Mouse (Mus musculus): ENCODE measurements around the gene B230217C12Rik. TPM values are rescaled to one million over a fixed set of nuclear protein-coding genes. Genes with fewer than 3 reads are reported as not detected.

Gene B230217C12Rik
- polyA plus RNA-seq, 1 experiment from 2014 or later, result 3.7 TPM

GRCm38 (mm10) chr11:97813085-97813484, 27.5 kb upstream of the B230217C12Rik start:
- Histone ChIP-seq H3K27ac (ENCODE audit: low read length) (peak overlapping the region; percentile 61), H3K4me2 (ENCODE audit: low read depth, low read length) (no peak overlapping the region), H3K4me3 (replicated peaks; ENCODE audit: low read length) (no peak overlapping the region), H3K9me3 (replicated peaks; ENCODE audit: control insufficient read depth, low read length) (no peaks in the 10 kb centered on the region), H3K9ac (ENCODE audit: low read length) (no peak overlapping the region; the same call in 1 of the 2 replicates), H3K36me3 (ENCODE audit: control insufficient read depth, insufficient read depth, low read length) (no peaks in the 10 kb centered on the region), H3K27me3 (ENCODE audit: control insufficient read depth, insufficient read depth, low read length) (no peaks in the 10 kb centered on the region), H3K4me1 (ENCODE audit: control insufficient read depth, insufficient read depth, low read length) (peaks cover 86% of the 10 kb centered on the region)
- ATAC-seq (ENCODE audit: insufficient read depth, low FRiP score), result peak; percentile 57
- 42% methylated on average over 7 of the region's 7 CpGs for whole genome bisulfite sequencing

GRCm38 (mm10) chr11:97813746-97814515, 26.6 kb upstream of the B230217C12Rik start:
- H3K36me3 ChIP-seq (ENCODE audit: control insufficient read depth, insufficient read depth, low read length), result no peaks in the 10 kb centered on the region
- no peak for ATAC-seq (ENCODE audit: insufficient read depth, low FRiP score)
- H3K4me2 ChIP-seq (ENCODE audit: low read depth, low read length), result no peak overlapping the region
- peaks cover 86% of the 10 kb centered on the region for H3K4me1 ChIP-seq (ENCODE audit: control insufficient read depth, insufficient read depth, low read length)
- H3K9me3 ChIP-seq (replicated peaks; ENCODE audit: control insufficient read depth, low read length), result no peaks in the 10 kb centered on the region
- no peaks in the 10 kb centered on the region for H3K27me3 ChIP-seq (ENCODE audit: control insufficient read depth, insufficient read depth, low read length)
- H3K9ac ChIP-seq (ENCODE audit: low read length), result peak overlapping the region; percentile 32; the same call in 1 of the 2 replicates
- 58% methylated on average over 17 of the region's 17 CpGs for WGBS
- H3K4me3 ChIP-seq (replicated peaks; ENCODE audit: low read length), result no peak overlapping the region
- peak overlapping the region; percentile 61 for H3K27ac ChIP-seq (ENCODE audit: low read length)

- 67% methylated on average over 11 of the region's 11 CpGs for WGBS
- H3K4me1 ChIP-seq (ENCODE audit: control insufficient read depth, insufficient read depth, low read length), result peaks cover 77% of the 10 kb centered on the region
- no peaks in the 10 kb centered on the region for H3K9me3 ChIP-seq (replicated peaks; ENCODE audit: control insufficient read depth, low read length)
- H3K36me3 ChIP-seq (ENCODE audit: control insufficient read depth, insufficient read depth, low read length), result no peaks in the 10 kb centered on the region
- H3K27ac ChIP-seq (ENCODE audit: low read length), result peak overlapping the region; percentile 78
- no peak overlapping the region; the same call in 1 of the 2 replicates for H3K4me2 ChIP-seq (ENCODE audit: low read depth, low read length)
- H3K4me3 ChIP-seq (replicated peaks; ENCODE audit: low read length), result no peak overlapping the region
- H3K27me3 ChIP-seq (ENCODE audit: control insufficient read depth, insufficient read depth, low read length), result no peaks in the 10 kb centered on the region
- no peak for ATAC-seq (ENCODE audit: insufficient read depth, low FRiP score)
- H3K9ac ChIP-seq (ENCODE audit: low read length), result peak overlapping the region; percentile 27; the same call in 1 of the 2 replicates
Measured at GRCm38 (mm10) chr11:97815736-97816135, 24.8 kb upstream of the B230217C12Rik start.

- Histone ChIP-seq H3K4me3 (replicated peaks; ENCODE audit: low read length) (no peak overlapping the region), H3K36me3 (ENCODE audit: control insufficient read depth, insufficient read depth, low read length) (no peaks in the 10 kb centered on the region), H3K9ac (ENCODE audit: low read length) (0 out of 2 replicates have a peak overlapping the region, but pooled peaks have one; percentile 27), H3K4me2 (ENCODE audit: low read depth, low read length) (no peak overlapping the region), H3K27me3 (ENCODE audit: control insufficient read depth, insufficient read depth, low read length) (no peaks in the 10 kb centered on the region), H3K9me3 (replicated peaks; ENCODE audit: control insufficient read depth, low read length) (no peaks in the 10 kb centered on the region), H3K27ac (ENCODE audit: low read length) (peak overlapping the region; percentile 78), H3K4me1 (ENCODE audit: control insufficient read depth, insufficient read depth, low read length) (peaks cover 77% of the 10 kb centered on the region)
- WGBS, result 57% methylated on average over 5 of the region's 5 CpGs
- ATAC-seq (ENCODE audit: insufficient read depth, low FRiP score), result no peak
Measured at GRCm38 (mm10) chr11:97816176-97816575, 24.4 kb upstream of the B230217C12Rik start.

GRCm38 (mm10) chr11:97816916-97817315, 23.7 kb upstream of the B230217C12Rik start:
- peaks cover 76% of the 10 kb centered on the region for H3K4me1 ChIP-seq (ENCODE audit: control insufficient read depth, insufficient read depth, low read length)
- H3K4me2 ChIP-seq (ENCODE audit: low read depth, low read length), result 0 out of 2 replicates have a peak overlapping the region, but pooled peaks have one; percentile 6
- H3K9me3 ChIP-seq (replicated peaks; ENCODE audit: control insufficient read depth, low read length), result no peaks in the 10 kb centered on the region
- ATAC-seq (ENCODE audit: insufficient read depth, low FRiP score), result no peak
- no peaks in the 10 kb centered on the region for H3K36me3 ChIP-seq (ENCODE audit: control insufficient read depth, insufficient read depth, low read length)
- 0 out of 2 replicates have a peak overlapping the region, but pooled peaks have one; percentile 46 for H3K9ac ChIP-seq (ENCODE audit: low read length)
- H3K27me3 ChIP-seq (ENCODE audit: control insufficient read depth, insufficient read depth, low read length), result no peaks in the 10 kb centered on the region
- 40% methylated on average over 9 of the region's 9 CpGs for WGBS
- peak overlapping the region; percentile 78 for H3K27ac ChIP-seq (ENCODE audit: low read length)
- no peak overlapping the region for H3K4me3 ChIP-seq (replicated peaks; ENCODE audit: low read length)

GRCm38 (mm10) chr11:97817379-97817778, 23.2 kb upstream of the B230217C12Rik start:
- Histone ChIP-seq H3K4me1 (ENCODE audit: control insufficient read depth, insufficient read depth, low read length) (peaks cover 72% of the 10 kb centered on the region), H3K9me3 (replicated peaks; ENCODE audit: control insufficient read depth, low read length) (no peaks in the 10 kb centered on the region), H3K27ac (ENCODE audit: low read length) (peak overlapping the region; percentile 78), H3K4me3 (replicated peaks; ENCODE audit: low read length) (no peak overlapping the region), H3K27me3 (ENCODE audit: control insufficient read depth, insufficient read depth, low read length) (no peaks in the 10 kb centered on the region), H3K4me2 (ENCODE audit: low read depth, low read length) (0 out of 2 replicates have a peak overlapping the region, but pooled peaks have one; percentile 6), H3K36me3 (ENCODE audit: control insufficient read depth, insufficient read depth, low read length) (no peaks in the 10 kb centered on the region), H3K9ac (ENCODE audit: low read length) (no peak overlapping the region)
- 28% methylated on average over 5 of the region's 5 CpGs for WGBS
- peak; percentile 31; the same call in 1 of the 2 replicates for ATAC-seq (ENCODE audit: insufficient read depth, low FRiP score)

GRCm38 (mm10) chr11:97818003-97818402, 22.6 kb upstream of the B230217C12Rik start:
- Histone ChIP-seq H3K27ac (ENCODE audit: low read length) (peak overlapping the region; percentile 78), H3K9me3 (replicated peaks; ENCODE audit: control insufficient read depth, low read length) (no peaks in the 10 kb centered on the region), H3K4me3 (replicated peaks; ENCODE audit: low read length) (no peak overlapping the region), H3K4me1 (ENCODE audit: control insufficient read depth, insufficient read depth, low read length) (peaks cover 65% of the 10 kb centered on the region), H3K4me2 (ENCODE audit: low read depth, low read length) (no peak overlapping the region), H3K27me3 (ENCODE audit: control insufficient read depth, insufficient read depth, low read length) (no peaks in the 10 kb centered on the region), H3K9ac (ENCODE audit: low read length) (no peak overlapping the region; the same call in 1 of the 2 replicates), H3K36me3 (ENCODE audit: control insufficient read depth, insufficient read depth, low read length) (peaks cover 5% of the 10 kb centered on the region; the same call in 1 of the 2 replicates)
- 52% methylated on average over 6 of the region's 6 CpGs for WGBS
- no peak for ATAC-seq (ENCODE audit: insufficient read depth, low FRiP score)

GRCm38 (mm10) chr11:97818571-97818970, 22.0 kb upstream of the B230217C12Rik start:
- no peak overlapping the region for H3K4me2 ChIP-seq (ENCODE audit: low read depth, low read length)
- peaks cover 6% of the 10 kb centered on the region; the same call in 1 of the 2 replicates for H3K36me3 ChIP-seq (ENCODE audit: control insufficient read depth, insufficient read depth, low read length)

GRCm38 (mm10) chr11:97819102-97819501, 21.5 kb upstream of the B230217C12Rik start:
- H3K36me3 ChIP-seq (ENCODE audit: control insufficient read depth, insufficient read depth, low read length), result peaks cover 9% of the 10 kb centered on the region; the same call in 1 of the 2 replicates
- WGBS, result 62% methylated on average over 4 of the region's 4 CpGs
- H3K4me1 ChIP-seq (ENCODE audit: control insufficient read depth, insufficient read depth, low read length), result peaks cover 54% of the 10 kb centered on the region
- no peak overlapping the region for H3K4me2 ChIP-seq (ENCODE audit: low read depth, low read length)
- H3K27me3 ChIP-seq (ENCODE audit: control insufficient read depth, insufficient read depth, low read length), result no peaks in the 10 kb centered on the region
- H3K9ac ChIP-seq (ENCODE audit: low read length), result peak overlapping the region; percentile 48; the same call in 1 of the 2 replicates
- H3K9me3 ChIP-seq (replicated peaks; ENCODE audit: control insufficient read depth, low read length), result no peaks in the 10 kb centered on the region
- H3K27ac ChIP-seq (ENCODE audit: low read length), result peak overlapping the region; percentile 73
- no peak for ATAC-seq (ENCODE audit: insufficient read depth, low FRiP score)
- H3K4me3 ChIP-seq (replicated peaks; ENCODE audit: low read length), result no peak overlapping the region

More at GRCm38 (mm10) chr11:97818571-97818970, 22.0 kb upstream of the B230217C12Rik start:
- Histone ChIP-seq H3K9ac (ENCODE audit: low read length) (peak overlapping the region; percentile 48; the same call in 1 of the 2 replicates), H3K4me1 (ENCODE audit: control insufficient read depth, insufficient read depth, low read length) (peaks cover 60% of the 10 kb centered on the region), H3K27me3 (ENCODE audit: control insufficient read depth, insufficient read depth, low read length) (no peaks in the 10 kb centered on the region), H3K9me3 (replicated peaks; ENCODE audit: control insufficient read depth, low read length) (no peaks in the 10 kb centered on the region), H3K4me3 (replicated peaks; ENCODE audit: low read length) (no peak overlapping the region), H3K27ac (ENCODE audit: low read length) (peak overlapping the region; percentile 78)
- no peak; the same call in 1 of the 2 replicates for ATAC-seq (ENCODE audit: insufficient read depth, low FRiP score)
- WGBS, result 20% methylated on average over 4 of the region's 4 CpGs

All from stomach, embryonic 16.5 days (tissue).